Comparison of ENCODE assay signal across 8 mouse cellular contexts in genomic region chr9:54336532-54337144, GRCm38 (mm10). TPM values are rescaled to one million over a fixed set of nuclear protein-coding genes. Genes with fewer than 3 reads are reported as not detected.
DNase-seq lines count a peak whose midpoint lies in the region; TF ChIP-seq lines count a peak whose summit lies in the region.

No protein-coding gene starts in this region.

- H3K79me2 ChIP-seq in CH12.LX (replicated peaks; ENCODE audit: control insufficient read depth, extremely low read depth, insufficient read depth, poor library complexity, severe bottlenecking): no peaks in the 10 kb centered on the region

- no peak for TF ChIP-seq EP300 in CH12.LX (IDR thresholded peaks at IDR 0.05; ENCODE audit: low read length)

- dilution Hi-C loops in CH12.LX (cut with MboI; ENCODE audit: extremely low pct_ligation_motif_present, extremely low pct_unique_long_range_greater_than_20kb, low sequenced_read_pairs): no loop called here

- no peak for TF ChIP-seq POLR2A in CH12.LX (IDR thresholded peaks at IDR 0.05; ENCODE audit: low read depth, low read length)
- TF ChIP-seq POLR2A in cerebellum, adult 2 months (IDR thresholded peaks at IDR 0.05; ENCODE audit: borderline replicate concordance, insufficient read depth, low read length): no peak

- WGBS in cerebellum, adult 2 months: 53% methylated on average over 6 of the region's 6 CpGs

- in situ Hi-C loops in CH12.LX (cut with MboI; ENCODE audit: low pct_ligation_motif_present, low pct_unique_long_range_greater_than_20kb, low sequenced_read_pairs): loop anchor here (10.0 kb wide), 1 partner anchor 342 kb away; no protein-coding TSS in a partner anchor

- no peak overlapping the region for H3K9ac ChIP-seq in CH12.LX (ENCODE audit: insufficient read depth, low read depth)

- H3K27me3 ChIP-seq in CH12.LX (replicated peaks): peaks cover 3% of the 10 kb centered on the region
- no peaks in the 10 kb centered on the region for H3K27me3 ChIP-seq in cerebellum, adult 2 months (ENCODE audit: control insufficient read depth, insufficient read depth, low read length)

- TF ChIP-seq RAD21 in CH12.LX (IDR thresholded peaks at IDR 0.05; ENCODE audit: low read depth, low read length): peak; percentile 59

- H3K4me3 ChIP-seq in CH12.LX (replicated peaks in 1 of 3; ENCODE audit: low read depth in 2 of 3, low read length in 2 of 3, poor library complexity in 1 of 3): no peak overlapping the region
- no peak overlapping the region for H3K4me3 ChIP-seq in cerebellum, adult 2 months (replicated peaks; ENCODE audit: insufficient read depth, low read depth, low read length)

- peak; percentile 78 to 82 for TF ChIP-seq CTCF in CH12.LX (conservative IDR thresholded peaks at IDR 0.05 in 1 of 2, IDR thresholded peaks at IDR 0.05 in 1 of 2; ENCODE audit: low read depth in 2 of 2, low read length in 2 of 2)
- TF ChIP-seq CTCF in cerebellum, adult 2 months (IDR thresholded peaks at IDR 0.05; ENCODE audit: borderline replicate concordance, insufficient read depth, low read depth, low read length): peak; percentile 70

- no peaks in the 10 kb centered on the region for H3K9me3 ChIP-seq in CH12.LX (replicated peaks; ENCODE audit: low read length)

- peak; percentile 45 for DNase-seq in CH12.LX (ENCODE audit: extremely low read depth)
- peak; percentile 20 for DNase-seq in MEL-GATA-1-ER (ENCODE audit: extremely low read depth, low read depth)
- peak; percentile 39 to 43 for DNase-seq in cerebellum, adult 2 months
- DNase-seq in forelimb bud, embryonic 11.5 days (ENCODE audit: low read depth, low spot score): peak; percentile 79
- DNase-seq in layer of hippocampus, adult 11-12 months (ENCODE audit: low spot score): peak; percentile 78
- peak; percentile 57 for DNase-seq in lung, postnatal 10 days
- peak; percentile 64 for DNase-seq in right cerebral cortex, postnatal 14 days
- no peak for DNase-seq in spleen, postnatal 14 days (ENCODE audit: low spot score in 2 of 2)

- no peak overlapping the region for H3K27ac ChIP-seq in CH12.LX (ENCODE audit: insufficient read depth, low read depth)
- no peak overlapping the region for H3K27ac ChIP-seq in cerebellum, adult 2 months (ENCODE audit: insufficient read depth, low read length)

- no peak overlapping the region for H3K4me2 ChIP-seq in CH12.LX (ENCODE audit: insufficient read depth, low read depth, poor library complexity, severe bottlenecking)

- H3K4me1 ChIP-seq in CH12.LX (ENCODE audit: control insufficient read depth in 1 of 2, insufficient read depth in 2 of 2): no peaks in the 10 kb centered on the region
- H3K4me1 ChIP-seq in cerebellum, adult 2 months (ENCODE audit: control insufficient read depth, insufficient read depth, low read length): no peaks in the 10 kb centered on the region

- H3K36me3 ChIP-seq in CH12.LX (replicated peaks in 1 of 2; ENCODE audit: control insufficient read depth in 1 of 2, insufficient read depth in 1 of 2, low read length in 1 of 2): no peaks in the 10 kb centered on the region

TF ChIP-seq in CH12.LX, 34 proteins besides CTCF, POLR2A, EP300 and RAD21:
- TF ChIP-seq SMC3 (IDR thresholded peaks at IDR 0.05; ENCODE audit: low read depth, low read length) (peak; percentile 80), SIN3A (IDR thresholded peaks at IDR 0.05; ENCODE audit: low read length) (no peak)

RNA-seq across cellular contexts. Expression of gene Gldn, which starts 50.4 kb away (rescaled TPM):
- total RNA-seq in CH12.LX (2012; rRNA removed): not detected in 2 replicates
- total RNA-seq in CH12.LX (2014; rRNA removed): not detected in 2 replicates
- polyA plus RNA-seq in CH12.LX (2012; ENCODE audit: insufficient read length, low read depth): not detected in 2 replicates
- polyA plus RNA-seq in cerebellum, adult 2 months (2012; rRNA removed): 0.28 and 0.32 TPM in 2 replicates

Comparison
In these comparisons a context has a peak if more than half of its experiments do, and no peak if none do; other contexts are left out.
1. DNase-seq: peak in CH12.LX (single experiment), MEL-GATA-1-ER (single experiment), cerebellum, adult 2 months (2 of 2), forelimb bud, embryonic 11.5 days (single experiment), layer of hippocampus, adult 11-12 months (single experiment), lung, postnatal 10 days (single experiment) and right cerebral cortex, postnatal 14 days (single experiment); none in spleen, postnatal 14 days (0 of 2).